Mouse (Mus musculus): ENCODE results near the gene Tma7. TPM values are rescaled to one million over a fixed set of nuclear protein-coding genes. Genes with fewer than 3 reads are reported as not detected.
A peak's percentile ranks its signal among the peaks of the same experiment; 100 is the strongest.

Gene Tma7
- total RNA-seq, 2 experiments from 2014 or later, result 272 to 274 TPM

GRCm38 (mm10) chr9:109104083-109104482, 21.7 kb upstream of the Tma7 start:
- DNase-seq, result no peak
- intact Hi-C loops (cut with DNase I), result no loop called here

GRCm38 (mm10) chr9:109103250-109103649, 20.9 kb upstream of the Tma7 start:
- intact Hi-C loops (cut with DNase I), result no loop called here
- peak; percentile 32 to 44 for DNase-seq

- intact Hi-C loops (cut with DNase I), result no loop called here
- no peak for DNase-seq
Observed at GRCm38 (mm10) chr9:109102541-109102940, 20.2 kb upstream of the Tma7 start.

- intact Hi-C loops (cut with DNase I), result no loop called here
- no peak for DNase-seq
Observed at GRCm38 (mm10) chr9:109101933-109102445, 19.6 kb upstream of the Tma7 start.

- no peak for DNase-seq
- intact Hi-C loops (cut with DNase I), result no loop called here
Observed at GRCm38 (mm10) chr9:109100307-109100928, 18.0 kb upstream of the Tma7 start.

GRCm38 (mm10) chr9:109098969-109099368, 16.6 kb upstream of the Tma7 start:
- DNase-seq, result peak; percentile 84 to 88
- intact Hi-C loops (cut with DNase I), result no loop called here

GRCm38 (mm10) chr9:109098366-109098765, 16.0 kb upstream of the Tma7 start:
- intact Hi-C loops (cut with DNase I), result no loop called here
- DNase-seq, result peak in 1 of 2 experiments; percentile 22

- peak; percentile 66 to 75 for DNase-seq
- intact Hi-C loops (cut with DNase I), result no loop called here
Observed at GRCm38 (mm10) chr9:109097831-109098230, 15.4 kb upstream of the Tma7 start.

GRCm38 (mm10) chr9:109097291-109097690, 14.9 kb upstream of the Tma7 start:
- intact Hi-C loops (cut with DNase I), result no loop called here
- peak in 1 of 2 experiments; percentile 22 for DNase-seq

- intact Hi-C loops (cut with DNase I), result no loop called here
- DNase-seq, result peak in 1 of 2 experiments; percentile 19
Observed at GRCm38 (mm10) chr9:109096856-109097255, 14.5 kb upstream of the Tma7 start.

GRCm38 (mm10) chr9:109096251-109096661, 13.9 kb upstream of the Tma7 start:
- peak; percentile 45 to 52 for DNase-seq
- intact Hi-C loops (cut with DNase I), result no loop called here

- DNase-seq, result peak; percentile 80 to 84
- intact Hi-C loops (cut with DNase I), result no loop called here
Observed at GRCm38 (mm10) chr9:109095137-109095982, 13.0 kb upstream of the Tma7 start, which contains the start of gene Plxnb1. Gene Plxnb1 (plus strand): TSS chr9:109095389.

- intact Hi-C loops (cut with DNase I), result no loop called here
- no peak for DNase-seq
Observed at GRCm38 (mm10) chr9:109094553-109095136, 12.3 kb upstream of the Tma7 start.

GRCm38 (mm10) chr9:109093786-109094552, 11.6 kb upstream of the Tma7 start:
- DNase-seq, result peak; percentile 59 to 74
- intact Hi-C loops (cut with DNase I), result no loop called here

GRCm38 (mm10) chr9:109092799-109093198, 10.4 kb upstream of the Tma7 start:
- intact Hi-C loops (cut with DNase I), result no loop called here
- DNase-seq, result no peak

- intact Hi-C loops (cut with DNase I), result no loop called here
Observed at GRCm38 (mm10) chr9:109091802-109092201, 9.4 kb upstream of the Tma7 start.

GRCm38 (mm10) chr9:109090446-109090845, 8.1 kb upstream of the Tma7 start:
- intact Hi-C loops (cut with DNase I), result no loop called here
- no peak for DNase-seq

More at GRCm38 (mm10) chr9:109091802-109092201, 9.4 kb upstream of the Tma7 start:
- no peak for DNase-seq

- intact Hi-C loops (cut with DNase I), result loop anchor here (1.0 kb wide), 1 partner anchor 35 kb away; no protein-coding TSS in a partner anchor
- DNase-seq, result peak; percentile 60 to 74
Observed at GRCm38 (mm10) chr9:109087987-109088386, 5.6 kb upstream of the Tma7 start.

- intact Hi-C loops (cut with DNase I), result no loop called here
- no peak for DNase-seq
Observed at GRCm38 (mm10) chr9:109084922-109085321, 2.5 kb upstream of the Tma7 start.

- intact Hi-C loops (cut with DNase I), result no loop called here
- DNase-seq, result peak in 1 of 2 experiments; percentile 21
Observed at GRCm38 (mm10) chr9:109081749-109082123, 651 bp downstream of the Tma7 start.
